Mouse (Mus musculus): ENCODE data around the gene Pygo1.
A peak's percentile ranks its signal among the peaks of the same experiment; 100 is the strongest.

Gene Pygo1

DNA sequence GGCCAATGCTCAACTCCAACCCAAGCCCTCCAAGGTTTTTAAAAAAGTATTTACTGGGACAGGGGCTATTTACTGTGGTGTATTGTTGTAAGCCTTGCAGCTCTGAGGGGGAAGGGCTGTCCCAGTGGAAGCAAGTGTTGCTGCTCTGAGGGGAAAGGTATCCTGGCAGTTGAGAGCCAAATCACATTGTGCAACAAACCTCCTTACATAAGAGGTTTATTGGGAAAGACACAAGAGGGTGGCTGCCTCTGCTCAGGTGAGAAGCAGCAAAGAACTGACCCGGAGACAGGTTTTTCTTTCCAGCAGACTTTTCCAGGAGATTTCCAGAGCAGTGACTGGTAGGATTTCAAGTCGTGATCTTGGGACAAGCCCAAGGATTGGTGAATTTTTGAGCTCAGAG lies 10.9 kb downstream of the Pygo1 start:
- DNase-seq (ENCODE audit: low read depth) = no peak

DNA sequence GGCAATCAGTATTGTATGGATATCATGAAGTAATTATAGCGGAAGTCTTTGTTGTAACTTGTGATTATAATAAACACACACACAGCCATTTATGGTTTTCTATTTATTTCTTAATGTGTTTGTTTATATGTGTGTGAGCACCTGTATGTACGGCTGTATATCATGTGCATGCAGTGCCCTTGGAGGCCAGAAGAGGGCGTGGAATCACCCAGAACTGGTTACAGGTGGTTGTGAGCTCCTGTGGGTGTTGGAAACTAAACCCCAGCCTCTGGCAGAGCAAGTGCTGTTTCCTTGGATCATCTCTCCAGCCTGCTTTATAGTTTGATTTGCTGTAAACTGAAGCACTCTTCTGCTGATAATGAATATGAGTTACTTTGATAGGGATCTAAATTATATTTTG lies 18.0 kb downstream of the Pygo1 start:
- DNase-seq (ENCODE audit: low read depth) = no peak

DNA sequence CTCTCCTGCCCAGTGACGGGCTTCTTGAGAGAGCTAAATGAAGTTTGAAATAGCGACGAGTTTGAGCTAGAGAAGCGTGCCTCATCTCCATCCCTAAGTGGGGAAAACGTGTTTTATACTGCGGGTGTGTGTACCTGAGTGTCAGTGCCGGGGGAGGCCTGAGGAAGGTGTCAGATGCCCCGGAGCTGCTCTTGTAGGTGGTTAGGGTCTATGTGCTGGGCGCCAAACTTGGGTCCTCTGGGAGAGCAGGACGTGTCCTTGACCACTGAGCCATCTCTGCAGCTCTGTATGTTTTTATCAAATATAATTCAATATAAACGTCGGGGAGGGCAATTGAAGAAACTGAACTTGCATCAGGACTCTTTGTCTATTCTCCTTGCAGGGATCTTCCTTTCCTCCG lies 18.8 kb downstream of the Pygo1 start:
- DNase-seq (ENCODE audit: low read depth) = no peak

DNA sequence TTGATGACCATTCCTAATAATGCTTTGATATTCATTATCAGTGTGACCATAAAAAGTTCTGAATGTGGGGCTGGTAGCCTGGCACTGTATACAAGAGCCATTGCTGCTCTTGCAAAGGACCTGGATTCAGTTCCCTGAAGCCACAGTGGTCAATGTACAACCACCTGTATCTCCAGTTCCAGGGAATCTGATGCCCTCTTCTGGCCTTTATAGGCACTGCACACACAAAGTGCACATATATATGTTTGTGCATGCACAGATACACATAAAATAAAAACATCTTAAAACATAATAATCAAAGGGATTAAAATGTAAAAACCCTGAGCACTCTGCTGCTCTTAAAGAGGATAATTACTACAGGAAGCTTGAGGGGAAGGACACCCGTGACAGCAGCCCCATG lies 21.6 kb downstream of the Pygo1 start:
- DNase-seq (ENCODE audit: low read depth) = no peak

DNA sequence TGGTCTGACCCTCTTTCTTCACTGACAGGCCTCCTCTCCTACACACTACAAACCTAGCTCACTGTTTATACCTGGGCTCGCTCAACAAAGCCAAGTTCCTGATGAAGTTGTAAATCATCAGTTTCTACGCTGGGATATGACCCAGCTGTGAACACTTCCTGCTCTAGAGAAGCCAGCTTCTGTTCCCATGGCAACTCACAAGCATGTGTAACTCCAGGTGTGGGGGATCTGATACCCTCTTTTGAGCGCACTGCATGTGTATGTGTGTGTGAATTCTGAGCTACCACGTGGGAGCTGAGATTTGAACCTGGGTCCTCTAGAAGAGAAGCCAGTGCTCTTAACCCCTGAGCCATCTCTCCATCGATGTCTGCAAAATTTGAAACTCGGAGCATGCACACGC lies 24.1 kb downstream of the Pygo1 start:
- DNase-seq (ENCODE audit: low read depth) = no peak

DNA sequence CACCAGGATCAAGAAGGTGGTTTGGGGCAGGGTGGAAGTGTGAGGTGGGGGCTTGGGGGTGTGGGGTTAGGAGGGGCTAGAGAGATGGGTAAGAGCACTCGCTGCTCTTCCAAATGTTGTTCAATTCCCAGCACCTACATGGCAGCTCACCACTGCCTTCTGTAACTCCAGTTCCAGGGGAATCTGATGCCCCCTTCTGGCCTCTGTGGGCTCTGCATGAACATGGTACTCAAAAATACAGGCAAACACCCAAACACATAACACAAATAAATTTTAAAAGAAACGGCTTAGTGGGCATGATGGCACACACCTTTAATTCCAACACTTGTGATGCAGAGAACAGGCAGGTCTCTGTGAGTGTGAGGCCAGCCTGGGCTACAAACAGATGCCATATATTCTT lies 29.3 kb downstream of the Pygo1 start:
- DNase-seq (ENCODE audit: low read depth) = no peak

DNA sequence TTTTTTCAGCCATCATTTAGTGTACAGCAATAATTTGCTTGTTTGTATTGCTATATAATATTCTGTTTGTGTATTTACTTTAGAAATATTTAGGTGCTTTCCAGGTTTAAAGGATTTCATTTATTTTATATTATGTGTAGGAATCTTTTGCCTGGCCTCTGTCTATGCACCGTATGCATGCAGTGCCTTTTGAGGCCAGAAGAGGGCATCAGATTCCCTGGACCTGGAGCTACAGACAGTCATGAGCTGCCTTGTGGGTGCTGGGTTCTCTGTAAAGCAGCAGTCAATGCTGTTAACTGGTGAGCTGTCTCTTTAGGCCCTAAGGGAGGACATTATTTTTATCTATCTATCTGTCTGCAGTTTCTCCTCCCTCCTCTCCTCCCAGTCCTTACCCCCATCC lies 30.1 kb downstream of the Pygo1 start:
- peak; percentile 34 for DNase-seq (ENCODE audit: low read depth)

DNA sequence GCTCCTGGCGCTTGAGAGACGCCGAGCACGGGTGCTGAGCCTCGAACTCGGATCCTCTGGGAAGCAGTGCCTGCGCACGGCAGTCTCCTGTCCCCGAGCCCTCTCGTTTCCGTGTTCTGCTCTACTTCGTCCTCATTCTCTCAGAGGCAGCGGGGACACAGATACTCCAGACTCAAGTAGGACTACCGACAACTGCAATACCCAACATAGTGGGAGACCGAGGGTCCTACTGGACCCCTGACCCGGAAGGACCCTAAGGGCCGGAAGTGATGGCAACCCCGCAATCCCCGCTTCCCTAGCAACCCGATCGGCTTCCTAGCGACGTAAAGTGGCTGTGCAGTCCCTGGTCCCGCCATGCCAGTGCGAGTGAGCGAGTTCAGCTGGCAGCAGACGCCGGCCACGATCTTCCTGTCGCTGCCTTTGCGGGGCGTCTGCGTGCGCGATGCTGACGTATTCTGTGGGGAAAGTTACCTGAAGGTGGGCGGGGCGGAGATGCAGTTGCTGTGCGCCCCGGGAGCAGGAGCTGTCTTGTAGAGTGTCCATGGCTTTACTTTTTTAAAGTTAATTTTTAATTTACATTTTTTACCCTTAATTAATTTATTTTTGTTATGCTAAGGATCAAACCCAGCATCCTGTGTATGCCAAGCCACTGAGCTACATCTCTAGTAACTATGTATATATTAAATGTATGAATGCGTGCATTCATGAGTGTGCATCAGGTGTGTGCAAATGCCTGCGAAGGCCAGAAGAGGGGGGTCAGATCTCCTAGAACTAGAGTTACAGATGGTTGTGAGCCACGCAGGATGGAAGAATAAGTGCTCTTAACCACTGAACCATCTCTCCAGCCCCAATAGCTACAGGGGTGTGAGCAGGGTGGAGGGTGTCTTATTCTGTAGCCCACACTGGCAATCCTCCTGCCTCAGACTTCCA lies 33.3 kb downstream of the Pygo1 start, which contains the start of the genes Dyx1c1 and Gm44503:
Gene Dyx1c1 (plus strand): TSS at position 265 of the 930 bp plus-strand sequence.
Gene Gm44503 (plus strand): TSS at position 332 of the 930 bp plus-strand sequence.
- DNase-seq (ENCODE audit: low read depth) = peak; percentile 45

DNA sequence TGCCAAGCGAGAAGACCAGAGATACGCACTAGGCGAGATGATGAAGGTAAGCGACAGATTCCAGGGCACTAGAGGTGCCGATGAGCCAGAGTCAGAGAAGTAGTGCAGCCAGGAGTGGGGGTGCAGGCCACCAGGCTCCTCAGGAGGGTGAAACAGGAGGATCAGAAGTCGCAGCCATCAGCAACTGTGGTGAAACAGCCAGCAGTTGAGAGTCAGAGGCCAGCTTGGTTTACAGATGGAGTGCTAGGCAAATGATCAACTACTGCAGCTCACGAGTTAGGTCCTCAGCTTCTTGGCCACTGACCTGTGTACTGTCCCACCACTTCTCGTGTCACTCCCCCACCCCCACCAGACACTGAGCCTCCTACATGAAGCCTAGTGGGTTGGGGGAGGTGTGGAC lies 35.9 kb downstream of the Pygo1 start:
- no peak for DNase-seq (ENCODE audit: low read depth)

DNA sequence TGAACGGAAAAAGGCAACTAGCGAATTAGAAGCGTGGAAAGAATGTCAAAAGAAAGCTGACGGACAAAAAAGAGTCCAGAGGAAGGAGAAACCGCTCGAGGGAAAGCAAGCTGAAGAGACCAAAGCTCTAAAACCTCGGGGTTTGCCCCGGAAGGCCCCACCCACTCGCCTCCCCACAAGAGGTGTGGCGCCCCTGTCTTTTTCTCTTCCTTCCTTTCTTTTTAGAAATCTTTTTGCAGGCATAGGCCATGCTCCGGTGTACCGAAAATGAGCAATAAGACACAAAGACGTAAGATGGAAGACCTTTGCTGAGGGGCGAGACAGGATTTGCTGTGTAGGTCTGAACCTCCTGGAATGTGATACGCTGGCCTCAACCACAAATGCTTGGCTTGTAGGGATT lies 36.5 kb downstream of the Pygo1 start:
- no peak for DNase-seq (ENCODE audit: low read depth)

DNA sequence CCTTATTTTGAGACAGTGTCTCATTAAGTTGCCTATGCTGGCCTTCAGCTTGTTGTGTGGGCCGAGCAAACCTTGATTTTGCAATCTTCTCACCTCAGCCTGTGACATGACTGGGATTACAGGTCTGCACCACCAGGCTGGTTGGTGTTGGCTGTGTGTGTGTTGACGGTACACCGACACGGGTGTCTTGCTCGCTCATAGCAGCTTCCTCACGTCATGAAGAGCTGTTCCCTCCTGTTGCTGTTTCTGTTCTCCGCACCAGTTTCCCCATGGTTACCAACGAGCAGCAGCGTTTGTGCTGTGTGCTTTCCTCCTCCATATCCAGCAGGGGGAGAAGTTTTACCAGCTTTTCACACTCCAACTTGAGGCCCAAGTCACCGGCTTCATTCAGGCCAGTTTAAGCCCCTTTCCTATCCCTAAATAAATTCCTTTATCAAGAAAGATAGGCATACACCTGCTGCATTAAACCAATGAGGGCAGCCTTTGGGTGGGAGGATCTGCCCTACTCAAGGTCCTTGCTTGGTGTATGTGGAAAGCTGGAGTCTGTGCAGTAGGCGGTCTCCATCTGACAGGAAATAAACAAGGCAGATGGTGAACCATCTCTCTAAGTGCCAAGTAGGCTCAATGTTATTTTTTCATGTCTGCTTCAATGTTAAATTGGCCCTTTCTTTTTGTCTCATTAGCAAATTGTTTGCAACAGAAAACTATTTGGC lies 43.1 kb downstream of the Pygo1 start:
- DNase-seq (ENCODE audit: low read depth) = no peak

DNA sequence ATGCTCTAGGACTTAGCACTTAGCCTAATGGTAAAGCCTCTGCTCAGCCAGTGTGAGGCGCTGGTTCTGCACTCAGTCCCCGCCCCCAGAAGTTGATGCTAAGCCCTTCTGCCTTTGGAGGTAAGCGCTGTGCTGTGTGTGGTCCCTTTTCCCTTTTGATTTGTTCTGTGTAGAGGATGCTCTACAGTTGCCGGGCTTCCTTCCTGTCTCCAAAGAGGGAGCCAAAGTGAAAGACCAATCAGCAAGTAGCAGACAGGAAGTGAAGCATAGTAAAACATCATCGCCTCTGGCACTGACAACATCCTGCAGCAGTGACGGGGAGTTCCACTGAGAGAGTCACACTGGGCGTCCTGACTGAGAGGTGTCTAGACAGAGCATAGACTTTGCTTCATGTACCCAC lies 44.4 kb downstream of the Pygo1 start:
- no peak for DNase-seq (ENCODE audit: low read depth)

DNA sequence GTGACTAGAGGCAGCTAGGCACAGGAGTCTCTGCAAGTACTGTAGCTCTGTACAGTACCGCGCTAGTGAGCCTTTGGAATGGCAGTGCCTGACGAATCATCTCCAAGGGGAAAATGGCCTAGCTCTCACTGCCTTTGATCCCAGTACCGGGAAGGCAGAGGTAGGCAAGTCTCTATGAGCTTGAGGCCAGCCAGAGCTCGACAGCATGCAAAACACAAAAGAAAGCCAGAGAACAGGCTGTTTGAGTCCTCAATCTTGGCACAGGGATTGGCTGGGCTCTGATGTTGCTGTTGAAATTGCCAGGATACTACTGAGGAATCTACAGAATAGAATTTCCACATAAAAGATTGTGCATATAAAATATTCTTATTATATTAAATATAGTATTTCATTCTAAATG lies 47.0 kb downstream of the Pygo1 start:
- DNase-seq (ENCODE audit: low read depth) = no peak

DNA sequence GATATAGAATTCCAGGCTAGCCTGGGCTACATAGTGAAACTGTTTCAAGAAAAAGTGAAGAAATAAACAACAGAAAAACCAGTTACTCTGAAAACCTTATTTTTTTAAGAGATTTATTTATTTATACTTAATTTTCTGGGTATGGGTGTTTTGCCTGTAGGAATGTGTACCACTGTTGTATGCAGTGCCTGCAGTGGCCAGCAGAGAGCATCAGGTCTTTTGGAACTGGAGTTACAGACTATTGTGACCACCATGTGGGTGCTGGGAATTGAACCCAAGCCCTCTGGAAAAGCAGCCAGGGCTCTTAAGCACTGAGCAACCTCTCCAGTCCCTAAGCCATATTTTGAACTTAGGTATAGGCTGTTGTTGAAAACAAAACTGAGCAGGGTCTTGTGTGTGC lies 47.5 kb downstream of the Pygo1 start:
- DNase-seq (ENCODE audit: low read depth) = no peak

DNA sequence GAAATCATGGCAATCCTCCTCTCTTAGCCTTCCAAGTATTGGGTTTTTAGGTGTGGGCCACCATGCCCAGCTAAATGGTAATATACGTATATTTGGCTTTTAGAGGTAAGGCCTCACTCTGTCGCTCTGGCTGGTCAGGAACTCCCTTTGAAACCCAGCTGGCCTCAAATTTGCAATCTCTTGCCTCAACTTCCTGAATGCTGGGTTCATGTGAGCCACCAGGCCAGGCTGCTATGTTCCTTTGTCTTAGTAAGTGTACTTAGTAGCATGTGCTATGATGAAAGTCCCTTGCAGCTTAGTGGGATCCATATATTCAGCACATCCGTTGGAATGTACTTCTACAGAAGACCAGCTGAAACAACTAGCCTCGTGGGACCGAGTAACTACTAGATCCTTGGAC lies 49.3 kb downstream of the Pygo1 start:
- no peak for DNase-seq (ENCODE audit: low read depth)

DNA sequence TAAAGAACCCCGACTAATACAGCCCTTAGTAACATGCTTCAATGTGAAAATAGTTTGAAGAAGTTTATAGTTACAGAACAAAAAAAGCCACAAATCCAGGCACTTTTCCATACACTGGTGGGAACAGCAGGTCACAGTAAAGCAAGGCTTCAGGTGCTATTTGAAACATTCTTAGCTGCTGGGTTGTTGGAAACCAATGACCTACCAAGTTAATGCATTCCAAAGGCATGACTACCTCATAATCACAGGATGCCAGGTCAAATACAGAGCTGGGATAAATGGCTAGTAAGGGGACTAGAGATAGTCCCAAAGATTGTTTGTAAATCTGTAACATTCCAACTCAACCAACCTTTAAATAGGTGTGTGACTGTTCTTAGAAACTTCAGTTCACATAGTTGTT lies 49.8 kb downstream of the Pygo1 start:
- no peak for DNase-seq (ENCODE audit: low read depth)

DNA sequence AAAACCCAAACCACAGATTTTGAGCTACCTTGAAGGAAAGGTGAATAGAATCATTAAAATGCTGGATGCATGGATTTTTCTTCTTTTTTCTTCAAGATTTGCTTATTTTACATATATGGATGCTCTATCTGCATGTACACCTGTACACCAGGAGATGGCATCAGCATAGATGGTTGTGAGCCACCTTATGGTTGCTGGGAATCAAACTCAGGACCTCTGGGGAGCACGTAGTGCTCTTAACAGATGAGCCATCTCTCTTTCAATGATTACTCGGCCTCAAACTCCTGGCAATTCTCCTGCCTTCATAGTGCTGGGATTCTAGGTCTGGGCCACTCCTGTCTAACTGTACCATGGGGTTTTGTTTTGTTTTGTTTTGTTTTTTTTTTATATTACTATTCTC lies 57.6 kb downstream of the Pygo1 start:
- DNase-seq (ENCODE audit: low read depth) = no peak

DNA sequence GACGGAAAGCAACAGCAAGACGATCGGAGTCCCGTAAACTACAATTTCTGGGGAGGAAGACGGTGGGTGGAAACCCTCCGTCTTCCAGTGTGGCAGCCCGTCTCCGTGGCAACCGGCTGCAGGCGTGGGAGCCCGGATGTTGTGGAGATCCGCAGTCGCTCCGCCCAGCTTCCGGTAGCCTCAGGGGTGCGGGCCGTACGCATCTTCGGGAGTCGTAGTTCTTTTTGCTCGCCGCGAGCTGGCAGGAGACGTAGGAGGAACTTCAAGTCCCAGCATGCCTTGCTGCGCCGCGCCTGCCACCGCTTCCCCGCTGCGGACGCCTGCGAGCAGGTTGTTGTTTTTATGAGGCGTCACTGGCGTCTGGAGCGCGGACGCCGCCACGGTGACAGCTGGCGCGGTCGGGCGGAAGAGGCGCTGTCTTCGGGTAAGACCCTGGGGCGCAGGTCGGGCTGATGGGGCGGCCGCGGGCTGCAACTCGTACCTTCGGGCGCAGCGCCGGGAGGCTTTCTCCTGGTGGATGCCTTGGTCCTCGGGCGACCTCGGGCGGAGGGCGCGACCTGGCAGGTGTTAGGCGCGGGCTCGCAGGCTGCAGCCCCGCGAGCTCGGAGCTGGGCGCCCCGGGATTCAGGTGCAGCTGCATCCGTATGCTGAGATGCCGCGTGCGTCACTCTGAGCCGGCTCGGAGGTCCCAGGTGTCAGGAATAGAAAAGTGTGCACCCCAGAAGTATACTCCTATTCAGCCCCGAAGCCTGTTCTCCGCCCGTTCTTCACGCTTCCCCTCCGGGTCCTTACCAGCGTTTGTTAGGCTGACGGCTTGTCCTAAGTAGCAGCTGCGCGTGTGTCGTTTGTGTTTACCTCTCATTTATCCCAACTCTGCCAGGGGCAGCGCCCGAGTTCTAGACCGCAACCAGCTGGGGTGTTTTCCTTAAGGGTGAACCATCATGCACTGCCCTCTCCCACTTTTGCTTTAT lies 60.1 kb downstream of the Pygo1 start, which contains the start of the genes Ccpg1os and Ccpg1:
Gene Ccpg1os (minus strand): TSS at position 133 of the 971 bp plus-strand sequence.
Gene Ccpg1 (plus strand): TSS at position 180 of the 971 bp plus-strand sequence.
- peak; percentile 90 for DNase-seq (ENCODE audit: low read depth)

DNA sequence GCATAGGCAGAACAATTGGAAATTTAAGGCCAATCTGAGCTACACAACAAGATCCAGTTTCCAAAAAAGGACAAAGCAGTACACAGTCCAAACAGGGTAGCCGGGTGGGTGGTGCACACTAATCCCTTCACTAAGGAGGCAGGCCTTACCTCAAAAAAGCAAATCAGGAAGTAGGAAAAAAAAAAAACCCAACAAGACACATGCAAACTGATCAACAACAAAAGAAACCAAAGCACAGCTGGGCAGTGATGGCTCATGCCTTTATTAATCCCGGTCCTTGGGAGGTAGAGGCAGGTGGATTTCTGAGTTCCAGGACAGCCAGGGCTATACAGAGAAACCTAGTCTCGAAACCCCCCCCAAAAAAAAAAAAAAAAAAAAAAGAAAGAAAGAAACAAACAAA lies 62.3 kb downstream of the Pygo1 start:
- no peak for DNase-seq (ENCODE audit: low read depth)

DNA sequence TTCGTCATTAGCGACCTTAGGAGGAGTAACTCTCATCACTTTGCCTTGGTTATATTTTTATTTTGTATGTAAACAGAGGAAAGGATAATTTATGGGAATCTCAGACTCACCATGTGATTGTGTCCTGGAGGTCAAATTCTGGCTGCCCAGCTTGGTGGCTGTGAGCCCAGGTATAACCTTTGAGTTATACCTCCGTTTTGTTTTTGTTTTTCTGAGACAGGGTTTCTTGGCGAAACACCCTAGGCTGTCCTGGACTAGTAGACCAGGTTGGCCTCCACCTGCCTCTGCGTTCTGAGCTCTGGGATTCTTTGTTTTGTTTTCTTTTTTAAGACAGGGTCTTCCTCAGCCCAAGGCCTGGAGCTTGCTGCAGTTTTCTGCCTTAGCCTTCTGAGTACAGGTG lies 63.3 kb downstream of the Pygo1 start:
- no peak for DNase-seq (ENCODE audit: low read depth)

DNA sequence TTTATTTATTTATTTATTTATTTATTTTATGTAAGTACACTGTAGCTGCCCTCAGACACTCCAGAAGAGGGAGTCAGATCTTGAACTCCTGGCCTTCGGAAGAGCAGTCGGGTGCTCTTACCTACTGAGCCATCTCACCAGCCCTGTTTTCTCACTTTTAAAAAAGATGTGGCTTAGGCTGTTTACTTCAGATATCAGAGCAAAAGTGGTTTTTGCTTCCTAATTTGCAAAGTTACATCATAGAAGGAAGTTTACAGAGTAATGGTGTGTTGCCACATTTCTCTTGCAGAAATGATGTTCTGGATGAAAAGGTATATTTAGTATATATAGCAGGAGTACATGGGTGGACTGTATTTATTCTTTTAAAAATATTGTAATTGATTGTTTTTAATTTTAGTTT lies 66.0 kb downstream of the Pygo1 start:
- DNase-seq (ENCODE audit: low read depth) = no peak

DNA sequence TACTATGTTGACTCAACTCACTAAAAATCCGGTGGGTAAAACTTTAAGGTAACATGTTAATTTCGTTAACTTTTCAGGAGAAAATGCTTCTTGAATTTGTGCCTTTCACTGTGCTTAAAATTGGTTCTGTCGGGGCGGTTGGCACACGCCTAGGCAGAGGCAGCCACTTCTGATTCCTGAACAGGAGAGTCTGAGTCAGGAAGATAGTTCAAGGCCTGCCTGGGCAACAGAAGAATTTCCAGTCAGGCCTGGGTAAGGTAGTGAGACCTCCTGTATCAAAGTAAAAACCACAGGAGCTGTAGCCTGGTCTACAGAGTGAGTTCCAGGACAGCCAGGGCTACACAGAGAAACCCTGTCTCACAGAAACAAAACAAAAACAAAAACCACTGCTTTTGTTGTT lies 67.1 kb downstream of the Pygo1 start:
- no peak for DNase-seq (ENCODE audit: low read depth)

Measured in c-Kit-positive CD71-positive TER-119-negative erythroid progenitor cells, embryonic 14.5 days (primary cell).